Mouse (Mus musculus) embryonic facial prominence, embryonic 12.5 days (tissue): Measurements from ENCODE around the gene Kdm4b. TPM values are rescaled to one million over a fixed set of nuclear protein-coding genes. Genes with fewer than 3 reads are reported as not detected.

Experiments
- ATAC-seq: fragments of 200-750 bp; cut with Nextera tagmentation; 2 replicates; pipeline ENCODE4 v1.8.0; 2017; ENCODE audit not compliant: insufficient number of reproducible peaks, insufficient read depth, low FRiP score, low TSS enrichment
- H3K27ac ChIP-seq: fragments of 300-500 bp; sonication (generic); 2 replicates; pipeline ENCODE4 v1.5.1; 2016; ENCODE audit warnings: mild to moderate bottlenecking
- H3K27me3 ChIP-seq: fragments of 300-500 bp; sonication (generic); 2 replicates; pipeline ENCODE4 v1.6.1; 2016; ENCODE audit warnings: mild to moderate bottlenecking, moderate library complexity
- H3K36me3 ChIP-seq: fragments of 300-500 bp; sonication (generic); 2 replicates; pipeline ENCODE4 v1.6.1; 2016; ENCODE audit warnings: mild to moderate bottlenecking
- H3K4me1 ChIP-seq: fragments of 300-500 bp; sonication (generic); 2 replicates; pipeline ENCODE4 v1.6.1; 2016
- H3K4me2 ChIP-seq: fragments of 300-500 bp; sonication (generic); replicated peaks from 2 replicates; pipeline ENCODE4 v1.6.1; 2016; ENCODE audit warnings: mild to moderate bottlenecking, moderate library complexity
- H3K4me3 ChIP-seq: fragments of 300-500 bp; sonication (generic); 2 replicates; pipeline ENCODE4 v1.5.1; 2016; ENCODE audit warnings: mild to moderate bottlenecking
- H3K9ac ChIP-seq: fragments of 300-500 bp; sonication (generic); 2 replicates; pipeline ENCODE4 v1.6.1; 2016; ENCODE audit warnings: mild to moderate bottlenecking, moderate library complexity
- H3K9me3 ChIP-seq: fragments of 300-500 bp; sonication (generic); 2 replicates; pipeline ENCODE4 v1.6.1; 2016; ENCODE audit warnings: mild to moderate bottlenecking, moderate library complexity
- WGBS: fragments of 180-500 bp; shearing (Covaris S2); methylation state at CpG from one replicate; pipeline ENCODE4 v1.1.7; 2016; 5-methylcytosine and 5-hydroxymethylcytosine counted together
- polyA plus RNA-seq: library from polyadenylated mRNA; unstranded; fragments of >200 nt; fragmentation: Nextera tagmentation; extraction: Ambion mirVana; gene quantifications from 2 replicates; pipeline ENCODE4 v1.2.1, GENCODE M21; 2016

The Kdm4b gene
- polyA plus RNA-seq, 1 experiment from 2014 or later: 54.6 TPM

DNA sequence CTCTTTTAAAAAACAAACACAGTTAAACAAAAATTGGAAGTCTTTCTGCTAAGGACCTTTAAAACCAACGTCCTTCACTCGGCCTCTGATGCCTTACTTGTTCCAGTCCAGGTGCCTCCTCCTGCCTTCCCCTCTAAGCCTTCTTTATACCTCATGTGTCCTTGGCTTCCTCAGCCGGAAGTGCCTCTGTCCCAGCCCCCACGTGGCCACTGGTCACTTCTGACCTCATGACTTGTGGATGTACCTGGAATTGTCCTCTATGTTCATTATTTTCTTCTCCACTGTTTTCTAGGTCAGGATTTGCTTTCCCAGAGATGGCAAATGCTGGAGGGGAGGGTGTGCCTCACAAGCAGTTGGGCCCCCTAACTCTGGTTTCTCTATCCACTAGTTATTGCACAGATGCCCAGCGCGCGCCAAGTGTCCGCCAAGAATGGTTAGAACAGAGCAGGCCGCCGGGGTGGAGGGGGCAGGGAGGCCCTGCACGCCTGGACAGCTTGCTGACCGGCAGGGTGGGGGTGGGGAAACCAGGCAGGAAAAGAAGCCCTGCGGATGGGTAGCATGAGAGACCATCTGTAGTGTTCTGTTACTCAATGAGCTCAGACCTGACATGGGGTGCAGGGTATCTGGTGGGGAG, 23.4 kb upstream of the Kdm4b start:
- H3K27me3 ChIP-seq: no peaks in the 10 kb centered on the region
- WGBS: 27% methylated on average over 13 of the region's 13 CpGs
- H3K4me3 ChIP-seq: peak overlapping the region; percentile 79; the same call in 1 of the 2 replicates
- peak overlapping the region; percentile 90 for H3K27ac ChIP-seq
- H3K9me3 ChIP-seq: no peaks in the 10 kb centered on the region
- ATAC-seq: 0 out of 2 replicates have a peak, but pooled peaks have one; percentile 4
- H3K4me2 ChIP-seq: peak overlapping the region; percentile 95
- H3K4me1 ChIP-seq: peaks cover 34% of the 10 kb centered on the region
- 0 out of 2 replicates have a peak overlapping the region, but pooled peaks have one; percentile 8 for H3K9ac ChIP-seq
- H3K36me3 ChIP-seq: peaks cover 16% of the 10 kb centered on the region

DNA sequence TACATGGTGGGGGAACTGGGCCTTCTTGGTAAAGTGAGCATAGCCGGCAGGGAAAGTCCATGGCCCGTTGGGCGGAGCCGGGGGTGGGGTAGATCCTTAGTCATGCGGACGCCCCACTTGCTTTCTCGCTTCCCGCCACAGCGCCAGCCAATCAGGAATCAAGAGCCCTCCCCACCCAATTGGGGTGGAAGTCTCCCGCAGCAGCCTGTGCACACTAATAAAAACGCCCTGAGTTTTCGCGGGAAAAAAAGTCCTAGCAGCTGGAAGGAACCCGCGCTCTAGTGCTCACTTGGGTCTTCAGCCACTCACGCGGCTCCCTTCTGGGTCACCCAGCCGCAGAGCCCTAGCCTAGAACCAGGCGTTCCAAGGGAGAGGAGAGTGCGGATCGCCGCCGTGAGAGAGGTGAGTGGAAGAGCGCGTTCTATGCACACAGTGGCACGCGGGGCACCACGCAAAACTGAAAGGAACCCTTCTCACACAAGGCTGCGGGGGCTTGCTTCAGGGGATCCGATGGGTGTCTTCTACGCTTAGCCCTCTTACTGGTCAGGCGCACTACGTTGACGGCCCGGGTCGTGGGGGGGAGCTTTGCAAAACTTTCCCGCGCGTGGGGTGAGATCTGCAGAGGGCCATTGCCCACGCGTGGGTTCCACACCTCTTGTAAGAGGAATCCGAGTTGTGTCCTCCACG, 22.6 kb upstream of the Kdm4b start, which contains the start of gene Uhrf1:
TSS of gene Uhrf1 (plus strand) at position 162 of the 687 bp plus-strand sequence.
- Histone ChIP-seq H3K36me3 (peaks cover 24% of the 10 kb centered on the region), H3K4me1 (peaks cover 34% of the 10 kb centered on the region), H3K9me3 (no peaks in the 10 kb centered on the region), H3K4me2 (peak within 1 kb of the TSS; percentile 95), H3K27ac (peak within 1 kb of the TSS; percentile 90), H3K27me3 (no peaks in the 10 kb centered on the region), H3K4me3 (peak within 1 kb of the TSS; percentile 79), H3K9ac (peak within 1 kb of the TSS; percentile 77)
- 1% methylated on average over 43 of the region's 43 CpGs for WGBS
- ATAC-seq: peak; percentile 69

DNA sequence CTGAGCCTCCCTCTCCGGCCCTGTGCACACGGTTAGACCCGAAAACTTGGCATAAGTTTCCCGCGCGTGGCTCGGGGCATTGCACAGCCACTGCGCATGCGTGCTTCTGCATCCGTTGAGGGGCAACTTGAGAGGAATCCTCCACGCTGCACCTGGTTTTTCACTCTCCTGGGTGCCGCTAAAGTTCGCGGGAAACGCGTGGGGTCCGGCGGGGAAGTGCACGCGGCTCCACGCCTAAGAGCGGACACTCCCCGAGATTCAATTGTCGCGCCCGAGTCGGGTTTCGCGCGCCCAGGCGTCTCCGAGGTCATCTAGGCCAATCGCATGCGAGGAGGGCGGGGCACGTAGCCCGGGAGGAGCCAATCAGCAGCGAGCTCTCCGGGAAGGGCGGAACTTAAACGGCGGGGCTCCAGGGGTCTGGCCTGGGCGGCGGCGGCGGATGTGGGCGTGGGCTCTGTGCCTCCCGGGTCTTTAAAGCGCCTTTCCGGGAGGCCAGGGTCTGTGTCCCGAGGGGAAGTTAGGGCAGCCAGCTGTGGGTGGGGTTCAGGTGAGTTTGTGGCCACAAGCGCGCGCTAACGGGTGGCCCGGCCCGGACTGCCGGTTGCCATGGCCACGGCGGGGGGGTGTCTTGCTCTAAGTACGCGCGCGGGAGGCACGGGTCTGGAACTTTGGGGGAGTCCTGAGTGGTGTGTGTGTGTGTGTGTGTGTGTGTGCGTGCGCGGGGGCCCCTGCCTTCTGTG, 21.8 kb upstream of the Kdm4b start:
- peaks cover 34% of the 10 kb centered on the region for H3K4me1 ChIP-seq
- H3K36me3 ChIP-seq: peaks cover 30% of the 10 kb centered on the region
- no peaks in the 10 kb centered on the region for H3K9me3 ChIP-seq
- H3K4me3 ChIP-seq: peak overlapping the region; percentile 79
- peak overlapping the region; percentile 90 for H3K27ac ChIP-seq
- H3K9ac ChIP-seq: peak overlapping the region; percentile 77
- H3K27me3 ChIP-seq: no peaks in the 10 kb centered on the region
- WGBS: under 1% methylated on average over 68 of the region's 68 CpGs
- H3K4me2 ChIP-seq: peak overlapping the region; percentile 95
- peak; percentile 85 for ATAC-seq

DNA sequence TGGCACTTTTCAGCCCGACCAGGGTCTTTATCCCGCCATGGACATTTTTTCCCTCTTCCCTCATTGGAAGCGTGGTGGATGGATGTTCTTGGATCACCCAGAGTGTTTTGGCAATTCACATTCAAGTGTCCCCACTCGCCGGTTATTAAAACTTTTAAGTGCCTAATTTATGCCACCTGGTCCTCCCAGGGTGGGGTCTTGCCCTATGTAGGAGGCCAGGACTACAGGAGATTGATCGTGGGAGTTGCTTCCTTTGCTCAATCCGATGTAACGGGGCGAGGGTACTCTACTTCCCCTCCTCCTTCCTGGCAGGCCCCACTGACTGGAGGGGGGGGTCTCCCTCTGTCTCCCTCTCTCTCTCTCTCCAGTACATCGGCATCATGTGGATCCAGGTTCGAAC, 21.1 kb upstream of the Kdm4b start:
- 9% methylated on average over 11 of the region's 11 CpGs for WGBS
- peak overlapping the region; percentile 66; the same call in 1 of the 2 replicates for H3K27ac ChIP-seq
- peaks cover 34% of the 10 kb centered on the region for H3K4me1 ChIP-seq
- H3K4me2 ChIP-seq: peak overlapping the region; percentile 95
- no peaks in the 10 kb centered on the region for H3K9me3 ChIP-seq
- ATAC-seq: no peak
- H3K36me3 ChIP-seq: peaks cover 37% of the 10 kb centered on the region
- H3K27me3 ChIP-seq: no peaks in the 10 kb centered on the region
- H3K9ac ChIP-seq: peak overlapping the region; percentile 77
- peak overlapping the region; percentile 79 for H3K4me3 ChIP-seq

DNA sequence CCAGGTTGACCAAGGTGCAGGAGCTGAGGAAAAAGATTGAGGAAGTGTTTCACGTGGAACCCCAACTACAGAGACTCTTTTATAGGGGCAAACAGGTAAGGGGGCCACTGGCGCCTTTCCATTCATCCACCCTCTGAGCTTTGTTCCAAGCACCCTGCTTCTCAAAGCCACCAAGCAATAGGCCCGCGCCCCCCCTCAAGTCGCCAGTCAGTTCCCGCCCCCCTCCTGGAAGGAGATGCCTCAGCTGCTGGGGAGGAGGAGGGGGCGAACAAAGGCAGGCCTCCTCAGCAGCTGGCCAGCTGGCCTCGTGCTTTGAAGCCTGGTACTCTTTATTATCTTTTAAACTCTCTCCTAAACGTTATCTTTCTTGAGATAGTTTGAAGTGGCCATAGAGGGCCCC, 20.7 kb upstream of the Kdm4b start:
- Histone ChIP-seq H3K27me3 (no peaks in the 10 kb centered on the region), H3K9me3 (no peaks in the 10 kb centered on the region), H3K4me1 (peaks cover 34% of the 10 kb centered on the region), H3K36me3 (peaks cover 41% of the 10 kb centered on the region), H3K27ac (peak overlapping the region; percentile 18), H3K9ac (peak overlapping the region; percentile 77), H3K4me3 (peak overlapping the region; percentile 79), H3K4me2 (peak overlapping the region; percentile 95)
- ATAC-seq: no peak
- WGBS: 36% methylated on average over 8 of the region's 9 CpGs

DNA sequence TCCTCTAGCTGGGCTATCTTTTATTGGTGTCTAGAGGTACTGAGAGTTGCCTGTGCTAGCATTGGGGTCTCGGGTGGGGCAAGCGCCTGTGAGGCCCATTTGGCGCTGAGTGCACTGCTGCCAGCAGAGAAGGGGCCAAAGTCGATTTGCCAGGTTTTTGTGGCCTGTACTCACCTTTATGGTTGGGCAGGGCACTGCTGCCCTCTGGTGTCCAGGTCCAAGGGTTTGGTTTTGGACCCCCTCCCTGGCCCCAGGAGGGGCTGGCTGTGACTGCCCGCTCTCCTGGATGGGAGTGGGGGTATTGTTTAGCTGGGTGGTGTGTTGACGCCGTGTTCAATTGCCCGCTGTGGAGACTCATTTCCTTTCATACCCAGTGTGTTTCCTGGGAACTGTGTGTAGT, 20.0 kb upstream of the Kdm4b start:
- H3K36me3 ChIP-seq: peaks cover 48% of the 10 kb centered on the region
- H3K27me3 ChIP-seq: no peaks in the 10 kb centered on the region
- peak overlapping the region; percentile 18; the same call in 1 of the 2 replicates for H3K27ac ChIP-seq
- H3K4me2 ChIP-seq: peak overlapping the region; percentile 95
- ATAC-seq: no peak
- H3K4me1 ChIP-seq: peaks cover 34% of the 10 kb centered on the region
- H3K4me3 ChIP-seq: peak overlapping the region; percentile 79
- H3K9me3 ChIP-seq: no peaks in the 10 kb centered on the region
- peak overlapping the region; percentile 77 for H3K9ac ChIP-seq
- 71% methylated on average over 8 of the region's 8 CpGs for WGBS

DNA sequence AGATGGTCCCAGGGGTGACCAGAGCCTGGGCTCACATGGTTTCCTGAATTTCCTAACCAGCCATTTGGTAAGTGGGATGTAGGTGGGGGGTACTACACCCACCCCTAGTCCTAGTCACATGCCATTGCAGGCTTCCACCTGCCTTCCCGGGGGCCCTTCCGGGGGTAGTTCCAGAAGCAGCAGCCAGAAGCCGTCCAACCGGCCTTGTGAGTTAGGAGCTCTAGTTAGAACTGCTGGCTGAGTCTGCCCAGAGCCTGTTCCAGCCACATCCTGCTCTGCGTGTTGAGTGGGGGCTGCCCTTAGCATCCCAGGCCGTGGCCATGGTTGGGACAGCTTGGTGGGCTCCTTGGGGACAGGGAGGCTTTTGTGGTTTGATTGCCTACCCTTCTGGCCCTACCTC, 17.8 kb upstream of the Kdm4b start:
- Histone ChIP-seq H3K4me3 (no peak overlapping the region), H3K36me3 (peaks cover 69% of the 10 kb centered on the region), H3K9me3 (no peaks in the 10 kb centered on the region), H3K4me2 (no peak overlapping the region), H3K4me1 (peaks cover 26% of the 10 kb centered on the region), H3K27ac (0 out of 2 replicates have a peak overlapping the region, but pooled peaks have one; percentile 4), H3K27me3 (no peaks in the 10 kb centered on the region), H3K9ac (no peak overlapping the region)
- WGBS: 77% methylated on average over 6 of the region's 6 CpGs
- ATAC-seq: no peak

DNA sequence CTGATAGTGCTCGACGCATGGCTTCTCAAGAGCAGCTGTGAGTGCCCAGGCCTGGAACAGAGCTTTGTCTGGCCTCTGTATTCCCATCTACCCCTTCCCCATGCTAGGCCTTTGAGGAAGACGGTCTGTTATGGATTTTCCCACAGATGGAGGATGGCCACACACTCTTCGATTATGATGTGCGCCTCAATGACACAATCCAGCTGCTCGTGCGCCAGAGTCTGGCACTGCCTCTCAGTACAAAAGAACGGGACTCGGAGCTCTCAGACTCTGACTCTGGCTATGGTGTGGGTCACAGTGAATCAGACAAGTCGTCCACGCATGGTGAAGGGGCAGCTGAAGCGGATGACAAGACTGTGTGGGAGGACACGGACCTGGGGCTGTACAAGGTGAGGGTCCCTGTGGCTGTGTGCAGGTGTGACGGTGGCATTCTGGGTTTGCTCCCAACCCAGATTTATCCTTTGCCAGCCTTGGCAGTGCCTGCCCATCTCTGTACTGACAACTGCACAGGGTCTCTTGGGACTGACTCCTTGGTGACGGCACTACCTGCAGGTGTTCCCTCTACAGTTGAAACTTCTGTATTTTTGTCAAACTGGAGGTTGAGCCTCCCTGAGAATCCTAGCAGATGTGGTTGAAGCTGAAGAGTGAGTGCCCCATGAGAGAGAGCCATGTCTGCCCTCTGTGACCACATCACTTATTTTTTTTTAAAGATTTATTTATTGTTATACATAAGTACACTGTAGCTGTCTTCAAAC, 16.5 kb upstream of the Kdm4b start:
- H3K9ac ChIP-seq: 0 out of 2 replicates have a peak overlapping the region, but pooled peaks have one; percentile 10
- H3K9me3 ChIP-seq: no peaks in the 10 kb centered on the region
- H3K27me3 ChIP-seq: no peaks in the 10 kb centered on the region
- no peak for ATAC-seq
- H3K4me2 ChIP-seq: no peak overlapping the region
- no peak overlapping the region for H3K4me3 ChIP-seq
- peaks cover 80% of the 10 kb centered on the region for H3K36me3 ChIP-seq
- 89% methylated on average over 15 of the region's 15 CpGs for WGBS
- H3K27ac ChIP-seq: no peak overlapping the region
- peaks cover 26% of the 10 kb centered on the region for H3K4me1 ChIP-seq

DNA sequence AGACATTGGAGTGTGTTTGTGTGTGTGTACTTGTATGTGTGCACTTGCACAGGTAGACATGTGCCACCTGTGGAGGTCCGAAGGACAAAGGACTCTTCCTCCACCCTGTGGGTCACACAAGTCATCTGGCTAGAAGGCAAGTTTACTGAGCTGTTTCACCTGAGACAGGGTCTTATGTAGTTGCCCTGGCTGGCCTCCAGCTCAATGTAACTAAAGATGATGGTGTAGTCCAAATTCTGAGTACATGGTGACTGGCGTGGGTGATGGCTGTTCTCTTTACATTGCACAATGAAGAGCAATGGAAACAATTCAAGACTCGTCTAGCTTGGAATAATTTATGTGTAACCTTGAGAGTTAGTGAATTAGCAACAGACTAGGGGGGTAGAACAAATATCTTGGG, 1.4 kb upstream of the Kdm4b start:
- H3K27me3 ChIP-seq: no peaks in the 10 kb centered on the region
- H3K9ac ChIP-seq: no peak overlapping the region
- no peak overlapping the region for H3K27ac ChIP-seq
- no peaks in the 10 kb centered on the region for H3K9me3 ChIP-seq
- peaks cover 31% of the 10 kb centered on the region for H3K36me3 ChIP-seq
- WGBS: 82% methylated on average over 3 of the region's 3 CpGs
- no peak for ATAC-seq
- no peak overlapping the region for H3K4me3 ChIP-seq
- H3K4me1 ChIP-seq: peaks cover 24% of the 10 kb centered on the region
- H3K4me2 ChIP-seq: no peak overlapping the region

DNA sequence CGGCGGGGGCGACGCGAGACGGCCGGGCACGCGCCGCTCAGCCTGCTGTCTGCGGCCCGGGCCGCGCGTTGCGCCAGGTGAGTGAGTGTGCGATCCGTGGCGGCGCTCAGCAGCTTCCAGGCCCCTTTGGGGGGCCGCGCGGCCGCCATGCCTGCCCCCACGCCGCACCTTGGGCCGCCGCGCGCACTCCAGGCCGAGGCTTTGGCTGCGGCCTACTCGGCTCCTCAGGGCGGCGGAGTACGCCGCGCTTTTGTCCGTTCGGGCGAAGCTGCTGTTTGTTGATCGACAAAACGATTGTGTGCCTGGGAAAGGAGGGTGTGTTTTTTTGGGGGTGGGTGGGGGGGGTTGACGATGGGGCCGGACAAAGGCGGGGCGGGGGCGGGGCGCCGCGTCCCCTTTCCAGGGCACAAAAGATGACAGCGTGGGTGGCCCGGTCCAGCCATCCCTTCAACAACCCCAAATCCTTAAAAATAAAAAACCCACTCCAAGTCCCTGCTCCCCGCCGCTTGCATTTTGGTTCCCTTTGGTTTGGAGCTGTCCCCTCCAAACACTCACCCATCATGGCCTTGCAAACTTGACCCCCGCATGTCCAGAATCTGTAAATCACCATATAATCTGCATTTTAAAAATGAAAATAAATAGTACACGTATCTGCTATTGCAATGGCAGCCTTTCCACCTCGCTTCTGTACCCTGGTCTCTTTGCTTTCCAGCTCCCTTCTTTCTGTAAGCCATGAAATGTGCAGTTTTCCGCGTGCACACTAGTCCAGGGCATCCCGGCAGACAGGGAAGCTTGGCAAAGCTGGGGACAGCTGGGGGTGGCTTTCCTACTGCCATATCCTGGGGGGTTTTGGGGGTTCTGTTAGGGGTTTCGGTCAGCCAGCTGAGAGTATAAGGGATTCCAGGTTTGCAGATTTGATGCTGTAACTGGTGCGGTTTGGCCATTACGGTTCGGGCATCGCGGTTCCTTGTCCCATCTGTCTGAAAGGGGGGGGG, 588 bp downstream of the Kdm4b start:
- Histone ChIP-seq H3K27ac (peak overlapping the region; percentile 94), H3K4me2 (peak overlapping the region; percentile 94), H3K36me3 (peaks cover 13% of the 10 kb centered on the region), H3K4me3 (peak overlapping the region; percentile 84), H3K4me1 (peaks cover 26% of the 10 kb centered on the region), H3K9me3 (no peaks in the 10 kb centered on the region), H3K27me3 (no peaks in the 10 kb centered on the region), H3K9ac (peak overlapping the region; percentile 93)
- 2% methylated on average over 64 of the region's 67 CpGs for WGBS
- ATAC-seq: peak; percentile 31
